Mouse (Mus musculus): ENCODE measurements around the gene Dhx35.

Dhx35 gene

GRCm38 (mm10) chr2:158893171-158893853, 98.7 kb downstream of the Dhx35 start:
- DNase-seq (ENCODE audit: low spot score), result no peak

GRCm38 (mm10) chr2:158898469-158899196, 104.0 kb downstream of the Dhx35 start:
- no peak for DNase-seq (ENCODE audit: low spot score)

Measured in retina, embryonic 14.5 days (tissue).